ENCODE assay signal across 9 mouse cellular contexts in genomic region chr6:14838910-14839309, GRCm38 (mm10).
A peak's percentile ranks its signal among the peaks of the same experiment; 100 is the strongest.
DNase-seq lines count a peak whose midpoint lies in the region; ATAC-seq and TF ChIP-seq lines count a peak whose summit lies in the region.
"Had no signal": no experiment of that assay in that cellular context is flagged by ENCODE, and none has a peak within 500 bp of the region (broad histone marks: within the 10 kb centered on the region; RNA-seq: fewer than 3 reads in every experiment).

No protein-coding gene starts in this region.

- H3K4me2 ChIP-seq in liver, postnatal 0 days (ENCODE audit: low read depth, low read length): no peak overlapping the region
- H3K4me2 ChIP-seq in liver, embryonic 11.5 days: no peak overlapping the region
- no peak overlapping the region for H3K4me2 ChIP-seq in forebrain, embryonic 16.5 days (ENCODE audit: low read length)
- H3K4me2 ChIP-seq: hindbrain, embryonic 15.5 days had no signal

- no peak for TF ChIP-seq EP300 in liver, postnatal 0 days (IDR thresholded peaks at IDR 0.05; ENCODE audit: low read depth)

- 7% methylated on average over 2 of the region's 2 CpGs for WGBS in liver, postnatal 0 days (ENCODE audit: insufficient replicate concordance)
- WGBS in liver, embryonic 11.5 days: 3% methylated on average over 2 of the region's 2 CpGs
- 5% methylated on average over 2 of the region's 2 CpGs for WGBS in forebrain, embryonic 16.5 days

- no peak overlapping the region for H3K4me3 ChIP-seq in liver, postnatal 0 days (ENCODE audit: low read depth, low read length)
- H3K4me3 ChIP-seq in liver, embryonic 11.5 days (ENCODE audit: low read depth, low read length): no peak overlapping the region
- no peak overlapping the region for H3K4me3 ChIP-seq in forebrain, embryonic 16.5 days (replicated peaks; ENCODE audit: low read length)
- H3K4me3 ChIP-seq: hindbrain, embryonic 15.5 days had no signal

- H3K27me3 ChIP-seq in liver, postnatal 0 days (ENCODE audit: insufficient read depth, low read length): no peaks in the 10 kb centered on the region
- H3K27me3 ChIP-seq in liver, embryonic 11.5 days (replicated peaks; ENCODE audit: control insufficient read depth, insufficient read depth, low read length): no peaks in the 10 kb centered on the region
- H3K27me3 ChIP-seq in forebrain, embryonic 16.5 days (replicated peaks; ENCODE audit: control insufficient read depth, insufficient read depth, low read length): no peaks in the 10 kb centered on the region
- H3K27me3 ChIP-seq: hindbrain, embryonic 15.5 days had no signal

- no peaks in the 10 kb centered on the region for H3K4me1 ChIP-seq in liver, postnatal 0 days (ENCODE audit: insufficient read depth)
- H3K4me1 ChIP-seq in liver, embryonic 11.5 days (replicated peaks; ENCODE audit: control insufficient read depth, insufficient read depth, low read length): no peaks in the 10 kb centered on the region
- no peaks in the 10 kb centered on the region for H3K4me1 ChIP-seq in forebrain, embryonic 16.5 days (replicated peaks; ENCODE audit: control insufficient read depth, insufficient read depth, low read length)
- H3K4me1 ChIP-seq: hindbrain, embryonic 15.5 days had no signal

- H3K36me3 ChIP-seq in liver, postnatal 0 days (replicated peaks; ENCODE audit: insufficient read depth, low read length): no peaks in the 10 kb centered on the region
- no peaks in the 10 kb centered on the region for H3K36me3 ChIP-seq in liver, embryonic 11.5 days (ENCODE audit: control insufficient read depth, insufficient read depth, low read length)
- H3K36me3 ChIP-seq in forebrain, embryonic 16.5 days (ENCODE audit: control insufficient read depth, insufficient read depth): no peaks in the 10 kb centered on the region
- H3K36me3 ChIP-seq: hindbrain, embryonic 15.5 days had no signal

- ATAC-seq in liver, postnatal 0 days: no peak
- ATAC-seq in liver, embryonic 11.5 days (replicated peaks; ENCODE audit: low FRiP score): no peak
- no peak for ATAC-seq in forebrain, embryonic 16.5 days

- H3K9ac ChIP-seq in liver, postnatal 0 days (replicated peaks): no peak overlapping the region
- no peak overlapping the region for H3K9ac ChIP-seq in liver, embryonic 11.5 days (ENCODE audit: low read depth, low read length)
- no peak overlapping the region for H3K9ac ChIP-seq in forebrain, embryonic 16.5 days (replicated peaks; ENCODE audit: low read depth, low read length)
- H3K9ac ChIP-seq: hindbrain, embryonic 15.5 days had no signal

- peak; percentile 3 for DNase-seq in gastrocnemius, postnatal 10 days
- DNase-seq in gastrocnemius, postnatal 4 days (ENCODE audit: low spot score in 2 of 2): no peak
- no peak for DNase-seq in liver, postnatal 0 days
- DNase-seq in liver, embryonic 11.5 days (ENCODE audit: low spot score): no peak
- DNase-seq in R1 (ENCODE audit: low read depth, low spot score): peak; percentile 4
- peak; percentile 48 for DNase-seq in lung, postnatal 36 days
- DNase-seq in neural tube, embryonic 10.5 days (ENCODE audit: extremely low spot score, low spot score): no peak

- no peaks in the 10 kb centered on the region for H3K9me3 ChIP-seq in liver, postnatal 0 days (ENCODE audit: low read length)
- no peaks in the 10 kb centered on the region for H3K9me3 ChIP-seq in liver, embryonic 11.5 days (ENCODE audit: control insufficient read depth, low read length)
- H3K9me3 ChIP-seq in forebrain, embryonic 16.5 days (ENCODE audit: control insufficient read depth, low read length): no peaks in the 10 kb centered on the region
- H3K9me3 ChIP-seq: hindbrain, embryonic 15.5 days had no signal

- TF ChIP-seq CTCF in liver, postnatal 0 days (IDR thresholded peaks at IDR 0.05; ENCODE audit: low read depth): peak; percentile 43

- H3K27ac ChIP-seq in liver, postnatal 0 days (ENCODE audit: low read depth): no peak overlapping the region
- H3K27ac ChIP-seq in liver, embryonic 11.5 days (ENCODE audit: low read depth, low read length): no peak overlapping the region
- H3K27ac ChIP-seq in forebrain, embryonic 16.5 days (ENCODE audit: low read length): no peak overlapping the region
- H3K27ac ChIP-seq: hindbrain, embryonic 15.5 days had no signal

Comparison
In these comparisons a context has a peak if more than half of its experiments do, and no peak if none do; other contexts are left out.
1. DNase-seq: peak in gastrocnemius, postnatal 10 days (single experiment), R1 (single experiment) and lung, postnatal 36 days (single experiment); none in gastrocnemius, postnatal 4 days (0 of 2), liver, postnatal 0 days (single experiment), liver, embryonic 11.5 days (single experiment) and neural tube, embryonic 10.5 days (single experiment).